Mouse (Mus musculus) embryonic fibroblast, embryonic 13.5 days (primary cell): ENCODE data around the gene Abcg2.

Source experiments
- CTCF ChIP-seq: IDR thresholded peaks from 2 replicates; pipeline ENCODE4 v1.5.1; 2011; ENCODE audit warnings: mild to moderate bottlenecking, control low read depth, low read length, moderate library complexity, borderline replicate concordance; ENCODE audit not compliant: insufficient read depth
- POLR2A ChIP-seq: IDR thresholded peaks from 2 replicates; pipeline ENCODE4 v1.6.1; 2011; ENCODE audit warnings: low read depth, mild to moderate bottlenecking, control low read depth, low read length, moderate library complexity

- TF ChIP-seq CTCF (no peak), POLR2A (no peak)
These were observed 26.7 kb downstream of the Abcg2 start for GRCm38 (mm10) chr6:58610760-58611654.
